Mouse (Mus musculus) heart, embryonic 15.5 days (tissue): ENCODE data around the gene Rbfox1. TPM values are rescaled to one million over a fixed set of nuclear protein-coding genes. Genes with fewer than 3 reads are reported as not detected.

ENCODE experiments used
- ATAC-seq: fragments of 200-750 bp; cut with Nextera tagmentation; replicated peaks from 2 replicates; pipeline ENCODE4 v1.8.0; 2017; ENCODE audit warnings: low read depth, moderate TSS enrichment; ENCODE audit not compliant: insufficient number of reproducible peaks, insufficient read depth, low FRiP score
- H3K27ac ChIP-seq: fragments of 300-500 bp; sonication (generic); 2 replicates; pipeline ENCODE4 v1.5.1; 2015; ENCODE audit warnings: mild to moderate bottlenecking, inconsistent platforms
- H3K27me3 ChIP-seq: fragments of 300-500 bp; sonication (generic); 2 replicates; pipeline ENCODE4 v1.6.1; 2015; ENCODE audit warnings: inconsistent platforms
- H3K36me3 ChIP-seq: fragments of 300-500 bp; sonication (generic); 2 replicates; pipeline ENCODE4 v1.6.1; 2015; ENCODE audit warnings: mild to moderate bottlenecking, inconsistent platforms
- H3K4me1 ChIP-seq: fragments of 300-500 bp; sonication (generic); replicated peaks from 2 replicates; pipeline ENCODE4 v1.6.1; 2015; ENCODE audit warnings: inconsistent platforms
- H3K4me2 ChIP-seq: fragments of 300-500 bp; sonication (generic); 2 replicates; pipeline ENCODE4 v1.6.1; 2015; ENCODE audit warnings: inconsistent platforms, mild to moderate bottlenecking, moderate library complexity
- H3K4me3 ChIP-seq: fragments of 300-500 bp; sonication (generic); 2 replicates; pipeline ENCODE4 v1.5.1; 2015; ENCODE audit warnings: mild to moderate bottlenecking, inconsistent platforms
- H3K9ac ChIP-seq: fragments of 300-500 bp; sonication (generic); 2 replicates; pipeline ENCODE4 v1.6.1; 2015; ENCODE audit warnings: mild to moderate bottlenecking, inconsistent platforms
- H3K9me3 ChIP-seq: fragments of 300-500 bp; sonication (generic); replicated peaks from 2 replicates; pipeline ENCODE4 v1.6.1; 2016; ENCODE audit warnings: inconsistent platforms
- WGBS: fragments of 180-500 bp; shearing (Covaris S2); methylation state at CpG from one replicate; pipeline ENCODE4 v1.1.7; 2015; ENCODE audit warnings: mixed read lengths; 5-methylcytosine and 5-hydroxymethylcytosine counted together
- polyA plus RNA-seq: library from polyadenylated mRNA; unstranded; fragments of >200 nt; fragmentation: Nextera tagmentation; extraction: Ambion mirVana; gene quantifications from 2 replicates; pipeline ENCODE4 v1.2.1, GENCODE M21; 2015

Rbfox1 gene
- polyA plus RNA-seq, 1 experiment from 2014 or later, result 4.9 TPM

DNA sequence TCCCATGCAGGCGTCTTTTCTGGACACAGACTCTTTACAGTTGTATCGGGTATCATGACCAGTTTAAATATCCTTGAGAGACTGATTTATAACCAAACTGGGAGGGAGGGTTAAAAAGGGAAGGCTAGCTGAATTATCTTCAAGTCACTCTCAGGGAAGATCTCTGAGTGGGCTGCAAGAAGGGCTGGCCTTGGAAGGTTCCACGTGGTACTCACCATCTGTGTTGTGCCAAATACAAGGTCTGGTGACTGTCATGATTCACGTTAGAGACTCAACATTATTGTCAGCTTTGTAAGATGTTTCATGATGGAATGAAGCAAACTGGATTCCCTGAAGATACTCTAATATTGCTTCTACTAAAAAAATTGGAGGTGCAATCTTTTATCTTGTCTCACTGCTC, 847.5 kb downstream of the Rbfox1 start:
- H3K27me3 ChIP-seq, result no peaks in the 10 kb centered on the region

DNA sequence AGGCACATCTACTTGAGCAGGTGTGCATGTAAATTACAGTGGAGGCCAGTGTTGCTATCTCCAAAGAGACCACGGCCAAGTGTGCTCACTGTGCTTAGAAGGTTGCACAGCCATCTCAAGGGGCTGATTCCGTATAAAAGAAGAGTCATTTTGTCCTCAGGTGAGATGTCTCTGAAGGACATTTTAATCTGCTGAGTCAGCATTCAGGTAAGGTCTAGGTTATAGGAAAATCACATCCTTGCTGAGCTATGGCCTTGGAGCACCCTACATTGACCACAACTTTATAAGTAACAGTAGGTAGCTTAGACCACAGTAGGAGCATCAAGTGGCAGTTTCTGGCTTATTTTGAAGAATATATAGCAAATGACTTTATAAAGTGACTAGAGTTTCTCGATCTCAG, 848.3 kb downstream of the Rbfox1 start:
- no peaks in the 10 kb centered on the region for H3K9me3 ChIP-seq
- 81% methylated on average over 3 of the region's 3 CpGs for WGBS
- H3K9ac ChIP-seq, result no peak overlapping the region

More for the DNA sequence above, 847.5 kb downstream of the Rbfox1 start:
- H3K4me3 ChIP-seq, result no peak overlapping the region
- ATAC-seq, result no peak
- no peaks in the 10 kb centered on the region for H3K4me1 ChIP-seq
- H3K36me3 ChIP-seq, result no peaks in the 10 kb centered on the region
- WGBS, result 68% methylated on average over 4 of the region's 4 CpGs
- H3K9ac ChIP-seq, result no peak overlapping the region
- no peak overlapping the region for H3K27ac ChIP-seq
- no peaks in the 10 kb centered on the region for H3K9me3 ChIP-seq
- no peak overlapping the region for H3K4me2 ChIP-seq

DNA sequence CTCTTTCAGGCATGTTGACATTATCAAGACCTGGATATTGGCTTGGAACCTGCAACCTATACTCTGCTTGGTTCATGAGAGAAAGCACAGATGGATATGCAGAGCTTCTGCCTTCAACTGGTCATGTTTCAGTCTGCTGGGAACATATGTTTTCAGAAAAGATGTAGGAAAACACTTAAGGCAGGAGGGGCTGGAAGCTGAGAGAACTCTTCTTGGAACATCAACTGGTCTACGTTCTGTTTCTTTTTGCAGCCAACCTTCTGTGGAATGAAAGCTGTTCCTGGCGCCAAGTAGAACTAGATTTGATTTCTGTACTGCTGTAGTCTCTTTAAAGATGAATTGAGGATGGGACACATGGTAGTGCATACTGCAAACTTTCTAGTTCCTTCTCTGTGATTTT, 851.4 kb downstream of the Rbfox1 start:
- Histone ChIP-seq H3K27ac (no peak overlapping the region), H3K9me3 (no peaks in the 10 kb centered on the region), H3K27me3 (no peaks in the 10 kb centered on the region), H3K4me2 (no peak overlapping the region), H3K4me3 (no peak overlapping the region), H3K36me3 (no peaks in the 10 kb centered on the region), H3K4me1 (no peaks in the 10 kb centered on the region), H3K9ac (no peak overlapping the region)
- WGBS, result 66% methylated on average over 2 of the region's 2 CpGs
- ATAC-seq, result no peak

More for the DNA sequence above, 848.3 kb downstream of the Rbfox1 start:
- Histone ChIP-seq H3K27ac (no peak overlapping the region), H3K4me3 (no peak overlapping the region), H3K27me3 (no peaks in the 10 kb centered on the region), H3K4me1 (no peaks in the 10 kb centered on the region), H3K4me2 (no peak overlapping the region), H3K36me3 (no peaks in the 10 kb centered on the region)
- no peak for ATAC-seq

- H3K4me1 ChIP-seq, result no peaks in the 10 kb centered on the region
- no peak overlapping the region for H3K9ac ChIP-seq
- ATAC-seq, result no peak
- no peak overlapping the region for H3K4me3 ChIP-seq
- 74% methylated on average over 3 of the region's 3 CpGs for WGBS
- no peaks in the 10 kb centered on the region for H3K36me3 ChIP-seq
- H3K4me2 ChIP-seq, result no peak overlapping the region
- H3K27ac ChIP-seq, result no peak overlapping the region
- no peaks in the 10 kb centered on the region for H3K9me3 ChIP-seq
- no peaks in the 10 kb centered on the region for H3K27me3 ChIP-seq
These were observed 851.8 kb downstream of the Rbfox1 start for GRCm38 (mm10) chr16:6736998-6737397.

- Histone ChIP-seq H3K27ac (no peak overlapping the region), H3K9me3 (no peaks in the 10 kb centered on the region), H3K36me3 (no peaks in the 10 kb centered on the region), H3K4me1 (no peaks in the 10 kb centered on the region), H3K4me3 (no peak overlapping the region), H3K4me2 (no peak overlapping the region), H3K9ac (no peak overlapping the region), H3K27me3 (no peaks in the 10 kb centered on the region)
- WGBS, result 83% methylated on average over 2 of the region's 2 CpGs
- no peak for ATAC-seq
These were observed 861.0 kb downstream of the Rbfox1 start for GRCm38 (mm10) chr16:6746116-6746515.

GRCm38 (mm10) chr16:6750491-6750890, 865.3 kb downstream of the Rbfox1 start:
- H3K9me3 ChIP-seq, result no peaks in the 10 kb centered on the region
- 53% methylated on average over 2 of the region's 2 CpGs for WGBS
- no peak overlapping the region for H3K4me2 ChIP-seq
- no peak overlapping the region for H3K4me3 ChIP-seq
- no peaks in the 10 kb centered on the region for H3K4me1 ChIP-seq
- H3K27ac ChIP-seq, result no peak overlapping the region
- no peaks in the 10 kb centered on the region for H3K27me3 ChIP-seq
- no peaks in the 10 kb centered on the region for H3K36me3 ChIP-seq
- no peak overlapping the region for H3K9ac ChIP-seq
- ATAC-seq, result no peak

- no peaks in the 10 kb centered on the region for H3K36me3 ChIP-seq
- no peak for ATAC-seq
- WGBS, result 67% methylated on average over 3 of the region's 3 CpGs
- no peaks in the 10 kb centered on the region for H3K9me3 ChIP-seq
- H3K4me2 ChIP-seq, result no peak overlapping the region
- no peaks in the 10 kb centered on the region for H3K4me1 ChIP-seq
- no peak overlapping the region for H3K4me3 ChIP-seq
- no peak overlapping the region for H3K27ac ChIP-seq
- H3K27me3 ChIP-seq, result no peaks in the 10 kb centered on the region
- no peak overlapping the region for H3K9ac ChIP-seq
These were observed 869.7 kb downstream of the Rbfox1 start for GRCm38 (mm10) chr16:6754847-6755246.

DNA sequence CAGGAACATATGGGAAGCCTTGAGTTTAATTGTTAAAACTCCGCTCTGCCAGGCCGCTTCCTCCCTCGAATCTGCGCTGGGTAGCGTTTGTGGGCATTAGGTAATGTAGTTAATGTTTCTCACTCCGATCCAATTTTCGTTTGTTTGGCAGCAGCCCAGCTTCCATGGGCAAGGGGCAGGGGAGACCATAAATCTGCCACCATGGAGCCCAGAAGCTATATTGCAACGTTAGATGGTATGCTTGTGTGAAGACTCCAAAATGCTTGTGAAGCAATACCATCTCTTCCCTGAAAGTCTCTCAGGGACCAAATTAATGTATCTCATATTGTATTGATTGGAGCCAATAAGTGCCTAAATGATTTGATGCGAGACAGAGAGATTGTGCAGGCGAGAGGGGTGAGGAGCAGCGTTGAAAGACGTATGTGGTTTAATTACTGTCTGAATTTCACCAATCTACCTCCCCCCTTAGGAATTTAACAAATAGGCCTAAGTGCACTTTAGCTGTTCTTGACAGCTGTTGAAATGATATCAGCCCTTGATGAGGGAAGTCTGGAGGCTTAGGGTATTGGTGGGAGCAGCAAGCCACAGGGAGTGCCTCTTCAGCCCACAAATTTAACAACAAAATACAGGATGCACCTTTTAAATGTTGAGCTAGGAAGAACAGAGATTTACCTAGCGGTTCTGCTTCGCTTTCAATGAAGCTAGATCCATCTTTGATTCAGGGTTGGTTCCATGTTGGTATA, 884.5 kb downstream of the Rbfox1 start:
- WGBS, result 67% methylated on average over 14 of the region's 14 CpGs
- Histone ChIP-seq H3K27ac (no peak overlapping the region), H3K4me1 (0 out of 2 replicates have a peak, but pooled peaks cover 2% of the 10 kb centered on the region), H3K9ac (no peak overlapping the region), H3K4me2 (no peak overlapping the region), H3K9me3 (no peaks in the 10 kb centered on the region), H3K27me3 (no peaks in the 10 kb centered on the region), H3K36me3 (no peaks in the 10 kb centered on the region), H3K4me3 (no peak overlapping the region)
- no peak for ATAC-seq

- Histone ChIP-seq H3K4me1 (no peaks in the 10 kb centered on the region), H3K36me3 (no peaks in the 10 kb centered on the region), H3K27ac (no peak overlapping the region), H3K27me3 (no peaks in the 10 kb centered on the region), H3K4me3 (no peak overlapping the region), H3K9me3 (no peaks in the 10 kb centered on the region), H3K9ac (no peak overlapping the region), H3K4me2 (no peak overlapping the region)
- 67% methylated on average over 6 of the region's 6 CpGs for WGBS
- ATAC-seq, result no peak
These were observed 892.5 kb downstream of the Rbfox1 start for GRCm38 (mm10) chr16:6777506-6778185.

- Histone ChIP-seq H3K9ac (no peak overlapping the region), H3K27ac (no peak overlapping the region), H3K4me1 (no peaks in the 10 kb centered on the region), H3K9me3 (no peaks in the 10 kb centered on the region), H3K27me3 (no peaks in the 10 kb centered on the region), H3K4me2 (no peak overlapping the region), H3K4me3 (no peak overlapping the region), H3K36me3 (no peaks in the 10 kb centered on the region)
- WGBS, result 56% methylated on average over 5 of the region's 5 CpGs
- ATAC-seq, result no peak
These were observed 899.0 kb downstream of the Rbfox1 start for GRCm38 (mm10) chr16:6784144-6784543.

DNA sequence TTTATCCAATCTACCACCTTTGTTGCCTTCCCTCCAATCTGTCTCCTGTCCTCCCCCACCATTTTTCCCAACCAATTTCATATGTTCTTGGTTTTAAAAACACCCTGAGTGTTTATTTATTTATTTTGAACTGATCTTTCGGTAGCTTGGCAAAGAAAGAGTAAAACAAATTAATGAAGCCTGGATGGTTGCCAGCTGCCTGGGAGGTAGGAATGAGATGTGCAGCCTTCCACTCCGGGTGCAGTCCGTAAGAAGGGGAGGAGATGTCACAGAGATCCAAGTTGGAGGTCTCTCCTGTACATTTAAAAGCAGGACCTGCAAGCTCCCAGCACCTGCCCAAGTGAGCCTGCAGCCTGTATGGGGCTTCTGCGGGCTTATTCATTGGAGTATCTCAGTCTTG, 899.9 kb downstream of the Rbfox1 start:
- H3K27me3 ChIP-seq, result no peaks in the 10 kb centered on the region
- no peak overlapping the region for H3K4me2 ChIP-seq
- no peak overlapping the region for H3K27ac ChIP-seq
- no peaks in the 10 kb centered on the region for H3K36me3 ChIP-seq
- no peaks in the 10 kb centered on the region for H3K4me1 ChIP-seq
- no peak overlapping the region for H3K9ac ChIP-seq
- 58% methylated on average over 4 of the region's 4 CpGs for WGBS
- H3K4me3 ChIP-seq, result no peak overlapping the region
- no peak for ATAC-seq
- no peaks in the 10 kb centered on the region for H3K9me3 ChIP-seq

DNA sequence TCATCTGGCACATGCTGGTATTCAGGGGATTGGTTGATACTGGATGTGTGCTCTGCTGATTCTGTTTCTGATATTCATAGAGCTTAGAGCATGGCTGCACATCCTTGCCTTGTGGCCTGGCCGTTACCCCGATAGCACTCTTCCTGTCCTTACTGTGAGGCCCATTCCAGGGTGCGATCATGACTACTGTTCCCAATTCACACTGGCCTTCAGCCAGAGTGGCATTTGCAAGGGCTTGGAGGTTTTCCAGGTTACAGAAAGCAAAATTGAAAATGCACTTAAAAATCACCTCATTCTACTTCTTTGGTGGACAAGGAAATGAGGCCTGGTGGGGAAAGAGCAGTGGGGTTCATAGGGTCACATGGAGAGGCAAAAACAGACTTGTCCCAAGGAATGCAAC, 906.1 kb downstream of the Rbfox1 start:
- H3K36me3 ChIP-seq, result no peaks in the 10 kb centered on the region
- no peak overlapping the region for H3K4me2 ChIP-seq
- H3K9me3 ChIP-seq, result no peaks in the 10 kb centered on the region
- no peak overlapping the region for H3K9ac ChIP-seq
- H3K4me3 ChIP-seq, result no peak overlapping the region
- H3K4me1 ChIP-seq, result no peaks in the 10 kb centered on the region
- H3K27ac ChIP-seq, result no peak overlapping the region
- WGBS, result 61% methylated on average over 3 of the region's 3 CpGs
- ATAC-seq, result no peak
- H3K27me3 ChIP-seq, result peaks cover 6% of the 10 kb centered on the region; the same call in 1 of the 2 replicates
